Mouse (Mus musculus) hindbrain, embryonic 10.5 days (tissue): ENCODE data around the gene Clps. TPM values are rescaled to one million over a fixed set of nuclear protein-coding genes. Genes with fewer than 3 reads are reported as not detected.

ENCODE experiments used
- DNase-seq: peaks from one replicate; pipeline ENCODE4 v3.0.0-alpha.2; 2017; ENCODE audit warnings: low spot score
- H3K27ac ChIP-seq: fragments of 300-500 bp; sonication (generic); 2 replicates; pipeline ENCODE4 v1.5.1; 2016; ENCODE audit warnings: mild to moderate bottlenecking, moderate library complexity
- H3K27me3 ChIP-seq: fragments of 300-500 bp; sonication (generic); 2 replicates; pipeline ENCODE4 v1.6.1; 2016; ENCODE audit warnings: mild to moderate bottlenecking; ENCODE audit not compliant: poor library complexity, insufficient read depth, severe bottlenecking
- H3K36me3 ChIP-seq: fragments of 300-500 bp; sonication (generic); 2 replicates; pipeline ENCODE4 v1.6.1; 2016; ENCODE audit warnings: mild to moderate bottlenecking, moderate library complexity
- H3K4me1 ChIP-seq: fragments of 300-500 bp; sonication (generic); replicated peaks from 2 replicates; pipeline ENCODE4 v1.6.1; 2016; ENCODE audit warnings: mild to moderate bottlenecking
- H3K4me3 ChIP-seq: fragments of 300-500 bp; sonication (generic); 2 replicates; pipeline ENCODE4 v1.5.1; 2016; ENCODE audit warnings: mild to moderate bottlenecking, moderate library complexity
- H3K9me3 ChIP-seq: fragments of 300-500 bp; sonication (generic); 2 replicates; pipeline ENCODE4 v1.6.1; 2016; ENCODE audit warnings: mild to moderate bottlenecking, moderate library complexity
- WGBS: fragments of 180-500 bp; shearing (Covaris S2); methylation state at CpG from one replicate; pipeline ENCODE4 v1.1.7; 2016; 5-methylcytosine and 5-hydroxymethylcytosine counted together
- polyA plus RNA-seq: library from polyadenylated mRNA; unstranded; fragments of >200 nt; fragmentation: Nextera tagmentation; extraction: Ambion mirVana; gene quantifications from 2 replicates; pipeline ENCODE4 v1.2.1, GENCODE M21; 2016

Gene Clps
- polyA plus RNA-seq, 1 experiment from 2014 or later, result not detected

- H3K27me3 ChIP-seq, result peaks cover 48% of the 10 kb centered on the region
- no peak overlapping the region for H3K4me3 ChIP-seq
- WGBS, result 45% methylated on average over 6 of the region's 6 CpGs
- H3K36me3 ChIP-seq, result no peaks in the 10 kb centered on the region
- H3K27ac ChIP-seq, result peak overlapping the region; percentile 82
- DNase-seq, result no peak
- no peaks in the 10 kb centered on the region for H3K9me3 ChIP-seq
- peaks cover 67% of the 10 kb centered on the region for H3K4me1 ChIP-seq
These were observed 47.9 kb downstream of the Clps start for GRCm38 (mm10) chr17:28512696-28513095.

GRCm38 (mm10) chr17:28511616-28512541 lies 48.7 kb downstream of the Clps start:
- no peaks in the 10 kb centered on the region for H3K9me3 ChIP-seq
- 0 out of 2 replicates have a peak overlapping the region, but pooled peaks have one; percentile 43 for H3K4me3 ChIP-seq
- H3K36me3 ChIP-seq, result no peaks in the 10 kb centered on the region
- peak overlapping the region; percentile 86 for H3K27ac ChIP-seq
- WGBS, result 30% methylated on average over 9 of the region's 9 CpGs
- DNase-seq, result peak; percentile 55
- peaks cover 46% of the 10 kb centered on the region for H3K27me3 ChIP-seq
- H3K4me1 ChIP-seq, result peaks cover 70% of the 10 kb centered on the region

GRCm38 (mm10) chr17:28510445-28511342 lies 49.9 kb downstream of the Clps start:
- DNase-seq, result no peak
- Histone ChIP-seq H3K27me3 (peaks cover 40% of the 10 kb centered on the region), H3K36me3 (no peaks in the 10 kb centered on the region), H3K9me3 (no peaks in the 10 kb centered on the region), H3K27ac (peak overlapping the region; percentile 86), H3K4me3 (peak overlapping the region; percentile 43), H3K4me1 (peaks cover 70% of the 10 kb centered on the region)
- WGBS, result 4% methylated on average over 28 of the region's 28 CpGs

Other genes with a start within 250 kb of the Clps start
- 32.6 and 32.9 TPM in 2 replicates for gene Fance, start 247.2 kb downstream of the Clps start, polyA plus RNA-seq
- gene Rpl10a, start 232.3 kb downstream of the Clps start, polyA plus RNA-seq, result 439 and 483 TPM in 2 replicates
- gene Tead3, start 209.9 kb downstream of the Clps start, polyA plus RNA-seq, result 5.5 and 6.1 TPM in 2 replicates
- gene Tulp1, start 195.5 kb downstream of the Clps start, polyA plus RNA-seq, result 2.8 and 4.0 TPM in 2 replicates
- gene Fkbp5, start 43.2 kb downstream of the Clps start, polyA plus RNA-seq, result 34.3 and 37.9 TPM in 2 replicates
- gene Armc12, start 30.0 kb downstream of the Clps start, polyA plus RNA-seq, result not detected in 2 replicates
- not detected in 2 replicates for gene Clpsl2, start 11.4 kb downstream of the Clps start, polyA plus RNA-seq
- gene Lhfpl5, start 14.9 kb upstream of the Clps start, polyA plus RNA-seq, result 1.9 and 2.1 TPM in 2 replicates
- gene Srpk1, start 61.9 kb upstream of the Clps start, polyA plus RNA-seq, result 98.7 and 107 TPM in 2 replicates
- 0.41 and 0.51 TPM in 2 replicates for gene Slc26a8, start 129.5 kb upstream of the Clps start, polyA plus RNA-seq
- 39.2 and 43.9 TPM in 2 replicates for gene Mapk14, start 130.6 kb upstream of the Clps start, polyA plus RNA-seq
- gene AC170998.1, start 165.3 kb upstream of the Clps start, polyA plus RNA-seq, result 1.4 and 3.2 TPM in 2 replicates
- 3.9 and 8.9 TPM in 2 replicates for gene Mapk13, start 208.5 kb upstream of the Clps start, polyA plus RNA-seq
- gene Brpf3, start 240.3 kb upstream of the Clps start, polyA plus RNA-seq, result 9.8 and 12.2 TPM in 2 replicates